Mouse (Mus musculus): ENCODE data around the gene Ttc41.

GRCm38 (mm10) chr10:86810612-86811011 is 105.0 kb downstream of the Ttc41 start:
- no peak for TF ChIP-seq CTCF (IDR thresholded peaks at IDR 0.05; ENCODE audit: extremely low read depth, insufficient read depth, low read length)
- TF ChIP-seq POLR2A (IDR thresholded peaks at IDR 0.05; ENCODE audit: extremely low read depth, insufficient read depth, low read length), result no peak

Data from cortical plate, adult 2 months (tissue).